Mouse (Mus musculus) midbrain, embryonic 16.5 days (tissue): Measurements from ENCODE around the gene Havcr2. TPM values are rescaled to one million over a fixed set of nuclear protein-coding genes. Genes with fewer than 3 reads are reported as not detected.
"Not testable (repeated sequence)": the region's sequence is repeated elsewhere in the genome, so short reads cannot be mapped to it uniquely, and the experiment has no call there.

Experiments
- ATAC-seq: fragments of 200-750 bp; cut with Nextera tagmentation; 2 replicates; pipeline ENCODE4 v1.8.0; 2017; ENCODE audit warnings: moderate TSS enrichment
- H3K27ac ChIP-seq: fragments of 300-500 bp; sonication (generic); 2 replicates; pipeline ENCODE4 v1.5.1; 2014; ENCODE audit warnings: mild to moderate bottlenecking, low read length, mixed read lengths
- H3K27me3 ChIP-seq: fragments of 300-500 bp; sonication (generic); 2 replicates; pipeline ENCODE4 v1.6.1; 2014; ENCODE audit warnings: low read depth, low read length, mixed read lengths; ENCODE audit not compliant: control insufficient read depth, insufficient read depth
- H3K36me3 ChIP-seq: fragments of 300-500 bp; sonication (generic); 2 replicates; pipeline ENCODE4 v1.6.1; 2014; ENCODE audit warnings: mild to moderate bottlenecking, low read length, moderate library complexity, mixed read lengths; ENCODE audit not compliant: control insufficient read depth, insufficient read depth
- H3K4me1 ChIP-seq: fragments of 300-500 bp; sonication (generic); 2 replicates; pipeline ENCODE4 v1.6.1; 2014; ENCODE audit warnings: mild to moderate bottlenecking, low read length, mixed read lengths; ENCODE audit not compliant: control insufficient read depth, insufficient read depth
- H3K4me2 ChIP-seq: fragments of 300-500 bp; sonication (generic); 2 replicates; pipeline ENCODE4 v1.6.1; 2014; ENCODE audit warnings: mild to moderate bottlenecking, low read length, mixed read lengths
- H3K4me3 ChIP-seq: fragments of 300-500 bp; sonication (generic); 2 replicates; pipeline ENCODE4 v1.5.1; 2014; ENCODE audit warnings: low read depth, mild to moderate bottlenecking, low read length, moderate library complexity, mixed read lengths
- H3K9ac ChIP-seq: fragments of 300-500 bp; sonication (generic); 2 replicates; pipeline ENCODE4 v1.6.1; 2014; ENCODE audit warnings: low read depth, low read length, mixed read lengths
- H3K9me3 ChIP-seq: fragments of 300-500 bp; sonication (generic); replicated peaks from 2 replicates; pipeline ENCODE4 v1.6.1; 2014; ENCODE audit warnings: mild to moderate bottlenecking, low read length, mixed read lengths; ENCODE audit not compliant: control insufficient read depth, poor library complexity, severe bottlenecking
- WGBS: fragments of 180-500 bp; shearing (Covaris S2); extraction: QIAGEN DNeasy Blood & Tissue Kit; methylation state at CpG from one replicate; pipeline ENCODE4 v1.1.7; 2014; 5-methylcytosine and 5-hydroxymethylcytosine counted together
- polyA plus RNA-seq: library from polyadenylated mRNA; unstranded; fragments of >200 nt; fragmentation: Nextera tagmentation; extraction: Ambion mirVana; gene quantifications from 2 replicates; pipeline ENCODE4 v1.2.1, GENCODE M21; 2015

Gene Havcr2
- polyA plus RNA-seq, 1 experiment from 2014 or later: 0.06 TPM

DNA sequence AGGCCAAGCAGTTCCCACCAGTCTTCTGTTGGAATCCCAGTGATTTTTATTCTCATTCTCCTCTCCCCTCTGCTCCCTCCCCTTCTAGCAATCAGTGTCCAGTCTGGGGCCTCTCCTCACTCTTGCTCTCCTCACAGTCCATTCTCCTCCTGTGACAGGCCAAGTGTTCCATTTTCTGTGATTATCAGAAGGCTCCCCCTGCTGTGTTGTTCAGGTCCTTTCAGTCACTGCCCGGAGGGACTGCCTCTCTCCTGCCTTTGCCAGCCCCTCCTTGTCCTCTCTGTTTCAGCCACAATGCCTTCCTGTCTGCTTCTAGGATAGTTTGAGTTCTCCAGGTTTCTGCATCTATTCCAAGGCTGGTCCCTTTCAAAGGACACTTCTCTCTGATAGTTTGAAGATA lies 33.5 kb downstream of the Havcr2 start:
- ATAC-seq: no peak
- Histone ChIP-seq H3K4me1 (no peaks in the 10 kb centered on the region), H3K9me3 (no peaks in the 10 kb centered on the region), H3K4me3 (no peak overlapping the region), H3K9ac (no peak overlapping the region), H3K36me3 (no peaks in the 10 kb centered on the region), H3K27ac (no peak overlapping the region), H3K27me3 (no peaks in the 10 kb centered on the region), H3K4me2 (no peak overlapping the region)
- WGBS: 5% methylated on average over 1 of the region's 1 CpGs

DNA sequence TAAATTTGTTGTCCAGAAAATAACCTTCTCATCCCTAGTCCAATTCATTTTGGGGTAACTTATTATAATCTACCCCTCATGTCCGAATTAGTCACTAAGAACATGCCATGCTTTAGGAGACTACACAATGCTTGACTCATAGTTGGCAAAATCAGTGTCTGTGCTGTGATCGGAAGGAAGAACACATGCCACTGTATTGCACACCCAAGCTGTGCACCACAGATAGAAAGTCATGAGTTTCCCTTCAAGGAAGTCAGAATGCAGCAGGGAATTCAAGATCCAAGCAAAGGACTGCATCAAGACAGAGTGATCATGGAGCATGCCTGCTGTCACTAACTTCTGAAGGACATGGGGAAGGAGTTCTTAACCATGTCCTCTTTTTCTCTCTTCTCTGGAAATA lies 33.9 kb downstream of the Havcr2 start:
- H3K36me3 ChIP-seq: no peaks in the 10 kb centered on the region
- no peak overlapping the region for H3K4me3 ChIP-seq
- no peak overlapping the region for H3K27ac ChIP-seq
- 87% methylated on average over 2 of the region's 2 CpGs for WGBS
- no peak for ATAC-seq
- no peaks in the 10 kb centered on the region for H3K9me3 ChIP-seq
- H3K4me1 ChIP-seq: no peaks in the 10 kb centered on the region
- no peaks in the 10 kb centered on the region for H3K27me3 ChIP-seq
- H3K9ac ChIP-seq: no peak overlapping the region
- no peak overlapping the region for H3K4me2 ChIP-seq

DNA sequence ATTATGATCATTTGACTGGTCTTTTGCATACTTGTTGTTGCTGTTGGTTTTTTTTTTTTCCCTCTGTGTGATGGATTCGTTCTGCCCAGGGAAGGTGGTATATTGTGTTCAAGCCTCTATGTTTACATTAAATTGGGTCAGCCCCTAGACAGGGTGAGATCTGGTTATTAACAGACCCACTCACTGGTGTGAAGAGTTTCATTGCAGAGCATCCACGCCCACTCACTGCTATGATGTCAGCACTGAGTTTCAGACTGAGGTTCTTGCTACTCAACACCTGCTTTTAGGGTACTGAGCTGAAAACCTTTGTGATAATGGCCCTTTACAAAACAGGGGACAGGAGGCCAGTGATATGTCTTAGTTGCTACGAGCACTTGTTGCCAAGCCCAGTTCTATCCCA lies 52.4 kb downstream of the Havcr2 start:
- no peak for ATAC-seq
- H3K9ac ChIP-seq: no peak overlapping the region
- no peak overlapping the region for H3K4me2 ChIP-seq
- no peaks in the 10 kb centered on the region for H3K27me3 ChIP-seq
- H3K36me3 ChIP-seq: no peaks in the 10 kb centered on the region
- no peaks in the 10 kb centered on the region for H3K9me3 ChIP-seq
- no peak overlapping the region for H3K27ac ChIP-seq
- no peak overlapping the region for H3K4me3 ChIP-seq
- WGBS: 78% methylated on average over 3 of the region's 3 CpGs
- no peaks in the 10 kb centered on the region for H3K4me1 ChIP-seq

DNA sequence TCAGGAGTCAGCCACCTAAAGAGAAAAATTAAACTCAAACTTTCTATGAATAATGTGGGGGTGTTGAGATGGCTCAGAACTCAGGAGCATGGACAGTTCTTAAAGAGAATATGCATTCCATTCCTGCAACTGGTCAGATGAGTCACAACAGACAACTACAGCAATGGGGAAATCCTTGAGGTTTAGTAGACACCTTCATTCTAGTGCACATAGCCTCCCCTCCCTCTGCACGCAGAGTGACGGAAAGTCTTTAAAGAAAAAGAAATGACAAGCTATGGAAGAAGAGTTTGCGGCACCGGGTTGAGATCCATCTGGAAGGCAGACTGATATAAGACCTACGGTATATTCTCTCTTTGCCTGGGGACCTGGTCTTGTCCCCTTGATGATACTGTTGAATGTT lies 55.2 kb downstream of the Havcr2 start:
- H3K4me3 ChIP-seq: no peak overlapping the region
- no peaks in the 10 kb centered on the region for H3K9me3 ChIP-seq
- H3K36me3 ChIP-seq: no peaks in the 10 kb centered on the region
- WGBS: 92% methylated on average over 5 of the region's 5 CpGs
- H3K27ac ChIP-seq: no peak overlapping the region
- no peak overlapping the region for H3K9ac ChIP-seq
- H3K4me2 ChIP-seq: no peak overlapping the region
- no peaks in the 10 kb centered on the region for H3K27me3 ChIP-seq
- ATAC-seq: no peak
- no peaks in the 10 kb centered on the region for H3K4me1 ChIP-seq

DNA sequence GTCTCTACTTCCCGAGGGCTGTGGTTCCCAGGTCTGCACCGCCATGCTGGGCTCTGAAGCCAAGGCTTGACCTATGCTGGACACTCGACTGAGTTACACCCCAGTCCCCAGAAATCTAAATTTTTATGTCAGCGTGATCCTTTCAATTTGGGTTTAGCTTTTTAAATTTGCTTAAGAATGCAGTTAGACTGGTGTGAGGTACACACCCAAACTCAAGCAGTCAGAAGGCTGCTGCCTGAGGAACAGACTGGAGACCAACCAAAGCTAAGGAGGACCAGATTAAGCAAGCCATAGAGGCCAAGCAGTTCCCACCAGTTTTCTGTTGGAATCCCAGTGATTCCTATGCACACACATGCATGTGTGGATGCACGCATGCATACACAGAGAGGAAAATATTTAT lies 66.6 kb downstream of the Havcr2 start:
- not testable (repeated sequence) for H3K9me3 ChIP-seq, H3K9ac ChIP-seq, H3K27ac ChIP-seq, H3K27me3 ChIP-seq, H3K4me2 ChIP-seq, ATAC-seq, H3K36me3 ChIP-seq, H3K4me1 ChIP-seq, H3K4me3 ChIP-seq
- WGBS: 87% methylated on average over 5 of the region's 5 CpGs

DNA sequence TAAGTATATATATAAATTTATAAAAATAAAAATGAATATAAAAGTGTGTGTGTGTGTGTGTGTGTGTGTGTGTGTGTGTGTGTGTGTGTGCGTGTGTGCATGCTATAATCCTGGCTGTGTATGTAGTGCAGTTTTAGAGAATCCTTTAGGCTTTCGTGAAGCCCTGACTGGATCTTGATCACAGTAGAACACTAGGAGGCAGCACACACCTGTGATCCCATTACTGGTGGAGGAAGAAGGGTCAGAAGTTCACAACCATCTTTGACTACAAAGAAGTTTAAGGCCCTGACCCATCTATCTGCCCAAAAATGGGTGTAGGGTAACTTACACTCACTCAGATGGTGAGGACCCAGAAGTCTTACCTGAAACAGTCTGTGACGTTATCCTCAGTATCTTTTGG lies 68.0 kb downstream of the Havcr2 start:
- 84% methylated on average over 3 of the region's 3 CpGs for WGBS
- Histone ChIP-seq H3K9ac (no peak overlapping the region), H3K4me2 (no peak overlapping the region), H3K36me3 (no peaks in the 10 kb centered on the region), H3K4me1 (no peaks in the 10 kb centered on the region), H3K27me3 (no peaks in the 10 kb centered on the region), H3K4me3 (no peak overlapping the region), H3K27ac (no peak overlapping the region), H3K9me3 (no peaks in the 10 kb centered on the region)
- ATAC-seq: no peak

DNA sequence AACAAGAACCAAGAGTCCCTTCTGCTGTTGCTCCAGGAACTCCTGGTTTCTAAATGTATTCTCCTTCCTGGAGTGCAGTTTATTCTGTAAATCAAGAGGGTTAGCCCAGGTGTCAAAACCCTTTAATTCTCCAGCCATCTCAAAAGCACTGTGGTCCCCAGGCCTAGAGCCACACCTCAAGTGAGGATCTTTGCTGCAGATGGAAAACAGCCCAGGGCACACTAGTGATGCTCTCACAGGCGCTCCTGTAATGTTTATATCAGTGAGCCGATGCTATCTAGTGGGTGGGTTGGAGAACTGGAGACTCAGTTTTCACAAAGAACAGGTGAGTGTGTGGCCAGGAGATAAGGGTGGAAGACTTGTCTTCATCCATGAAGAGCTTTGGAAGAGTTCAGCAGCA lies 69.2 kb downstream of the Havcr2 start, which contains the start of gene Gm12169:
TSS of gene Gm12169 (plus strand) at position 301 of the 400 bp plus-strand sequence.
- ATAC-seq: no peak
- Histone ChIP-seq H3K4me2 (no peak within 1 kb of the TSS), H3K4me3 (no peak within 1 kb of the TSS), H3K36me3 (no peaks in the 10 kb centered on the region), H3K9ac (no peak within 1 kb of the TSS), H3K27me3 (no peaks in the 10 kb centered on the region), H3K9me3 (no peaks in the 10 kb centered on the region), H3K27ac (no peak within 1 kb of the TSS), H3K4me1 (no peaks in the 10 kb centered on the region)
- WGBS: 97% methylated on average over 2 of the region's 2 CpGs

DNA sequence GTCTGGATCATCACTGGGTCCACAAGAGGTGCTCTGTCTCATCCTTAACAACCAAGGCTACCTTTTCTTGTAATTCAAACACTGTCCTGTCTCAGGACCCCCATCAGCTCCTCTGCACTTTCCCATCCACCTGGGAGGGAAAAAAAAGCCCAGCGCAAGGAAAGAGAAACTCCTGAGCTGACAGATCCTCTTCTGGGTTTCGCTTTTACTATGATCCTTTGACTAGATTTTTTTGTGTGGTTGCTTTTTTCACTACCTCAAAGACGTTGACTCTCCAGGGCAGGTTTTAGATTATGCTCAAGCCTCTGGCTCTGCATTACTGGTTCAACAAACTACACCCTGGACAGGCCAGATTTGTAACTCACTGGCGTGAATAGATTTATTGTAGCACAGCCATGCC lies 75.4 kb downstream of the Havcr2 start:
- WGBS: 76% methylated on average over 4 of the region's 4 CpGs
- Histone ChIP-seq H3K36me3 (no peaks in the 10 kb centered on the region), H3K27ac (no peak overlapping the region), H3K9ac (no peak overlapping the region), H3K9me3 (no peaks in the 10 kb centered on the region), H3K4me2 (no peak overlapping the region), H3K27me3 (no peaks in the 10 kb centered on the region), H3K4me1 (no peaks in the 10 kb centered on the region), H3K4me3 (no peak overlapping the region)
- no peak for ATAC-seq
